ENCODE assay signal across 19 mouse cellular contexts in the genomic region with DNA sequence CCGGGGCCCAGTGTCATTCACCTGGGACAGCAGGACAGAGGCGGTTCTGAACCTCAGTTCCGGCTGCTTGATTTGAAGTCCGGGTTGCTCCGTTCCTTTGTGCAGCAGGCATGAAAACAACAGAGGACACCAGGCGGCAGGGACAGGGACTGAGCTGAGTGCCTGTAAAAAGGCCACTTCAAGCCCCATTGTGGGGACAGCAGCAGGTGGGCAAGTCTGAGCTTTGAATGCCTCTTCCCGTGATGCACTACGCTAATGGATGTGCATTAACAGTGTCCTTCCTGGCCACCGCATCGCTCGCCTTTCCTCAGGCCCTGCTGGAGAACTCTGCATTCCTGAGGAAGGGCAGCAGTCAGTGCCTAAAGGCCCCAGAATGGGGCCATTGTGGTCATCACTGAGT. TPM values are rescaled to one million over a fixed set of nuclear protein-coding genes. Genes with fewer than 3 reads are reported as not detected.
DNase-seq lines count a peak whose midpoint lies in the region; ATAC-seq and TF ChIP-seq lines count a peak whose summit lies in the region.
"Had no signal": no experiment of that assay in that cellular context is flagged by ENCODE, and none has a peak within 500 bp of the region (broad histone marks: within the 10 kb centered on the region; RNA-seq: fewer than 3 reads in every experiment).

No protein-coding gene starts in this region.

- H3K4me3 ChIP-seq in forebrain, embryonic 11.5 days (ENCODE audit: low read depth, low read length), result no peak overlapping the region
- no peak overlapping the region for H3K4me3 ChIP-seq in forebrain, postnatal 0 days (ENCODE audit: low read depth, low read length)
- no peak overlapping the region for H3K4me3 ChIP-seq in midbrain, embryonic 10.5 days
- H3K4me3 ChIP-seq in neural tube, embryonic 11.5 days (ENCODE audit: low read depth, low read length), result no peak overlapping the region
- H3K4me3 ChIP-seq: embryonic facial prominence, embryonic 15.5 days; hindbrain, embryonic 15.5 days had no signal

- TF ChIP-seq POLR2A in brain, embryonic 14.5 days (IDR thresholded peaks at IDR 0.05; ENCODE audit: borderline replicate concordance, extremely low read depth, insufficient read depth, insufficient read length, poor library complexity, severe bottlenecking), result no peak

- H3K27ac ChIP-seq in forebrain, embryonic 11.5 days (ENCODE audit: low read depth, low read length), result no peak overlapping the region
- no peak overlapping the region for H3K27ac ChIP-seq in forebrain, postnatal 0 days (ENCODE audit: low read depth, low read length)
- peak overlapping the region; percentile 71 for H3K27ac ChIP-seq in midbrain, embryonic 10.5 days (replicated peaks)
- no peak overlapping the region for H3K27ac ChIP-seq in neural tube, embryonic 11.5 days (ENCODE audit: low read depth, low read length)
- H3K27ac ChIP-seq: embryonic facial prominence, embryonic 15.5 days; hindbrain, embryonic 15.5 days had no signal

- no peaks in the 10 kb centered on the region for H3K36me3 ChIP-seq in forebrain, embryonic 11.5 days (ENCODE audit: control insufficient read depth, insufficient read depth, low read length)
- no peaks in the 10 kb centered on the region for H3K36me3 ChIP-seq in forebrain, postnatal 0 days (ENCODE audit: insufficient read depth)
- H3K36me3 ChIP-seq in midbrain, embryonic 10.5 days, result no peaks in the 10 kb centered on the region
- H3K36me3 ChIP-seq in neural tube, embryonic 11.5 days (ENCODE audit: control insufficient read depth, insufficient read depth, low read length), result no peaks in the 10 kb centered on the region
- H3K36me3 ChIP-seq: embryonic facial prominence, embryonic 15.5 days; hindbrain, embryonic 15.5 days had no signal

- no peak overlapping the region for H3K4me2 ChIP-seq in forebrain, embryonic 11.5 days (ENCODE audit: low read depth, low read length, severe bottlenecking)
- no peak overlapping the region for H3K4me2 ChIP-seq in forebrain, postnatal 0 days (ENCODE audit: low read depth)
- no peak overlapping the region for H3K4me2 ChIP-seq in neural tube, embryonic 11.5 days (ENCODE audit: low read depth)
- H3K4me2 ChIP-seq: embryonic facial prominence, embryonic 15.5 days; hindbrain, embryonic 15.5 days had no signal

- no peak for DNase-seq in forebrain, embryonic 11.5 days (ENCODE audit: low spot score)
- DNase-seq in forebrain, postnatal 0 days, result no peak
- peak; percentile 59 for DNase-seq in brain, embryonic 14.5 days (ENCODE audit: low read depth)
- peak; percentile 41 for DNase-seq in midbrain, embryonic 10.5 days (ENCODE audit: low spot score)
- peak; percentile 36 for DNase-seq in neural tube, embryonic 11.5 days (ENCODE audit: low spot score)
- DNase-seq in heart, adult 11 months, result no peak
- no peak for DNase-seq in ovary, postnatal 14 days (ENCODE audit: low spot score)
- DNase-seq: adrenal gland, postnatal 14 days; cerebellum, adult 18-20 months; heart, adult 18-20 months; kidney, adult 11 months; kidney, postnatal 36 days; spleen, adult 18-20 months; thymus, adult 18-20 months had no signal

- WGBS in forebrain, embryonic 11.5 days, result 7% methylated on average over 11 of the region's 11 CpGs
- WGBS in forebrain, postnatal 0 days, result 13% methylated on average over 11 of the region's 11 CpGs
- 10% methylated on average over 11 of the region's 11 CpGs for WGBS in midbrain, embryonic 10.5 days
- 10% methylated on average over 11 of the region's 11 CpGs for WGBS in neural tube, embryonic 11.5 days

- ATAC-seq in forebrain, embryonic 11.5 days (replicated peaks; ENCODE audit: low FRiP score), result 0 out of 2 replicates have a peak, but pooled peaks have one; percentile 51
- ATAC-seq in forebrain, postnatal 0 days, result no peak
- ATAC-seq in neural tube, embryonic 11.5 days (ENCODE audit: insufficient read depth, low FRiP score, low TSS enrichment), result peak; percentile 35; the same call in 1 of the 2 replicates
- no peak for ATAC-seq in CD4-positive, CD25-positive, alpha-beta regulatory T cell, adult 4 months
- ATAC-seq: activated CD4-positive, CD25-positive, alpha-beta regulatory T cell, adult 4 months had no signal

- H3K4me1 ChIP-seq in forebrain, embryonic 11.5 days (replicated peaks; ENCODE audit: control insufficient read depth, insufficient read depth, low read length), result no peaks in the 10 kb centered on the region
- no peaks in the 10 kb centered on the region for H3K4me1 ChIP-seq in forebrain, postnatal 0 days (ENCODE audit: insufficient read depth)
- H3K4me1 ChIP-seq in midbrain, embryonic 10.5 days, result peaks cover 24% of the 10 kb centered on the region
- H3K4me1 ChIP-seq in neural tube, embryonic 11.5 days (ENCODE audit: control insufficient read depth, insufficient read depth, low read length), result no peaks in the 10 kb centered on the region
- H3K4me1 ChIP-seq: embryonic facial prominence, embryonic 15.5 days had no signal

- TF ChIP-seq CTCF in forebrain, postnatal 0 days (IDR thresholded peaks at IDR 0.05; ENCODE audit: low read depth), result no peak
- no peak for TF ChIP-seq CTCF in brain, embryonic 14.5 days (IDR thresholded peaks at IDR 0.05; ENCODE audit: borderline replicate concordance, extremely low read depth, insufficient read depth, insufficient read length)

- no peaks in the 10 kb centered on the region for H3K27me3 ChIP-seq in forebrain, embryonic 11.5 days (ENCODE audit: control insufficient read depth, insufficient read depth, low read length)
- H3K27me3 ChIP-seq in forebrain, postnatal 0 days (ENCODE audit: insufficient read depth, low read length), result no peaks in the 10 kb centered on the region
- peaks cover 35% of the 10 kb centered on the region for H3K27me3 ChIP-seq in midbrain, embryonic 10.5 days (ENCODE audit: low read depth, poor library complexity, severe bottlenecking)
- no peaks in the 10 kb centered on the region for H3K27me3 ChIP-seq in neural tube, embryonic 11.5 days (ENCODE audit: control insufficient read depth, insufficient read depth, low read length)

- H3K9me3 ChIP-seq in forebrain, embryonic 11.5 days (ENCODE audit: control insufficient read depth, low read length), result no peaks in the 10 kb centered on the region
- H3K9me3 ChIP-seq in forebrain, postnatal 0 days (ENCODE audit: low read length), result no peaks in the 10 kb centered on the region
- H3K9me3 ChIP-seq in midbrain, embryonic 10.5 days (replicated peaks), result no peaks in the 10 kb centered on the region
- no peaks in the 10 kb centered on the region for H3K9me3 ChIP-seq in neural tube, embryonic 11.5 days (ENCODE audit: control insufficient read depth, low read length)
- H3K9me3 ChIP-seq: embryonic facial prominence, embryonic 15.5 days; hindbrain, embryonic 15.5 days had no signal

- no peak overlapping the region for H3K9ac ChIP-seq in forebrain, embryonic 11.5 days (ENCODE audit: low read length)
- H3K9ac ChIP-seq in forebrain, postnatal 0 days, result no peak overlapping the region
- H3K9ac ChIP-seq in neural tube, embryonic 11.5 days (ENCODE audit: low read length), result no peak overlapping the region
- H3K9ac ChIP-seq: embryonic facial prominence, embryonic 15.5 days; hindbrain, embryonic 15.5 days had no signal

RNA-seq across cellular contexts. Expression of a gene that starts 12.7 kb away (rescaled TPM):
- polyA plus RNA-seq in forebrain, embryonic 11.5 days (2014; fragmentation: Nextera tagmentation; extraction: Ambion mirVana), result 6.4 and 7.0 TPM in 2 replicates
- total RNA-seq in forebrain, postnatal 0 days (2014; rRNA removed), result 3.9 and 6.7 TPM in 2 replicates
- 3.7 and 4.8 TPM in 2 replicates for polyA plus RNA-seq in forebrain, postnatal 0 days (2015; fragmentation: Nextera tagmentation; extraction: Ambion mirVana)
- polyA plus RNA-seq in brain, embryonic 14.5 days (2012; rRNA removed), result 4.9 and 6.0 TPM in 2 replicates
- 7.8 and 8.2 TPM in 2 replicates for polyA plus RNA-seq in midbrain, embryonic 10.5 days (2016; fragmentation: Nextera tagmentation; extraction: Ambion mirVana)
- 3.8 and 4.4 TPM in 2 replicates for polyA plus RNA-seq in neural tube, embryonic 11.5 days (2014; fragmentation: Nextera tagmentation; extraction: Ambion mirVana)
- 1 to 10 TPM; 2.8 TPM for polyA plus RNA-seq in CD4-positive, CD25-positive, alpha-beta regulatory T cell, adult 4 months (2017; shearing (Covaris generic))
- total RNA-seq: monocyte, adult 5-6 weeks had no signal

Comparison
In these comparisons a context has a peak if more than half of its experiments do, and no peak if none do; other contexts are left out.
1. ATAC-seq: peak in forebrain, embryonic 11.5 days (single experiment) and neural tube, embryonic 11.5 days (single experiment); none in forebrain, postnatal 0 days (single experiment) and CD4-positive, CD25-positive, alpha-beta regulatory T cell, adult 4 months (single experiment).
2. DNase-seq: peak in brain, embryonic 14.5 days (single experiment), midbrain, embryonic 10.5 days (single experiment) and neural tube, embryonic 11.5 days (single experiment); none in forebrain, embryonic 11.5 days (single experiment), forebrain, postnatal 0 days (single experiment), heart, adult 11 months (single experiment) and ovary, postnatal 14 days (single experiment).